Mouse (Mus musculus) myocyte (in vitro differentiated cells): ENCODE results near the gene C1qtnf5. TPM values are rescaled to one million over a fixed set of nuclear protein-coding genes. Genes with fewer than 3 reads are reported as not detected.

Experiments used
- H3K27me3 ChIP-seq: one replicate; pipeline ENCODE4 v1.6.1; 2011; ENCODE audit not compliant: control insufficient read depth, insufficient read depth, insufficient read length
- H3K36me3 ChIP-seq: one replicate; pipeline ENCODE4 v1.6.1; 2011; ENCODE audit not compliant: control insufficient read depth, insufficient read depth
- H3K4me2 ChIP-seq: one replicate; pipeline ENCODE4 v1.6.1; 2011; ENCODE audit warnings: low read depth, control low read depth
- H3K4me3 ChIP-seq: one replicate; pipeline ENCODE4 v1.5.1; 2011; ENCODE audit warnings: mild to moderate bottlenecking, control low read depth, moderate library complexity
- H3K79me2 ChIP-seq: one replicate; pipeline ENCODE4 v1.6.1; 2011; ENCODE audit not compliant: control insufficient read depth, insufficient read depth
- H3ac ChIP-seq: one replicate; pipeline ENCODE4 v1.6.1; 2011; ENCODE audit not compliant: control insufficient read depth, insufficient read length
- CEBPB ChIP-seq: IDR thresholded peaks from 2 replicates; pipeline ENCODE4 v1.6.1; 2011; ENCODE audit warnings: mild to moderate bottlenecking, moderate library complexity; ENCODE audit not compliant: poor library complexity, insufficient read depth, severe bottlenecking
- E2F4 ChIP-seq: IDR thresholded peaks from one replicate; pipeline ENCODE4 v1.6.1; 2011; ENCODE audit warnings: mild to moderate bottlenecking, control low read depth, moderate library complexity; ENCODE audit not compliant: insufficient read depth
- MAX ChIP-seq: IDR thresholded peaks from one replicate; pipeline ENCODE4 v1.6.1; 2011; ENCODE audit warnings: low read depth, mild to moderate bottlenecking, control low read depth
- MYOD1 ChIP-seq, 3 experiments: IDR thresholded peaks; one replicate each; pipeline ENCODE4 v1.6.1; 2011; ENCODE audit warnings: control low read depth in 2 of 3, low read depth in 2 of 3, mild to moderate bottlenecking in 2 of 3, moderate library complexity in 1 of 3; ENCODE audit not compliant: insufficient read length in 2 of 3, control insufficient read depth in 1 of 3
- MYOG ChIP-seq, 3 experiments: IDR thresholded peaks; one replicate each; pipeline ENCODE4 v1.6.1; 2011; ENCODE audit warnings: control low read depth in 2 of 3, low read depth in 2 of 3, mild to moderate bottlenecking in 2 of 3; ENCODE audit not compliant: insufficient read length in 2 of 3, control insufficient read depth in 1 of 3, insufficient read depth in 1 of 3
- POLR2A ChIP-seq: IDR thresholded peaks from one replicate; pipeline ENCODE4 v1.6.1; 2011; ENCODE audit warnings: low read depth, mild to moderate bottlenecking, control low read depth, moderate library complexity; ENCODE audit not compliant: insufficient read length
- POLR2AphosphoS2 ChIP-seq: IDR thresholded peaks from one replicate; pipeline ENCODE4 v1.6.1; 2011; ENCODE audit warnings: low read depth, control low read depth; ENCODE audit not compliant: insufficient read length
- REST ChIP-seq: IDR thresholded peaks from one replicate; pipeline ENCODE4 v1.6.1; 2011; ENCODE audit warnings: mild to moderate bottlenecking, control low read depth, moderate library complexity; ENCODE audit not compliant: insufficient read depth, insufficient read length
- SRF ChIP-seq: IDR thresholded peaks from one replicate; pipeline ENCODE4 v1.6.1; 2011; ENCODE audit warnings: low read depth; ENCODE audit not compliant: control insufficient read depth, insufficient read length
- TCF12 ChIP-seq: IDR thresholded peaks from one replicate; pipeline ENCODE4 v1.6.1; 2011; ENCODE audit warnings: mild to moderate bottlenecking, control low read depth; ENCODE audit not compliant: poor library complexity, insufficient read depth, severe bottlenecking
- TCF3 ChIP-seq: IDR thresholded peaks from one replicate; pipeline ENCODE4 v1.6.1; 2011; ENCODE audit warnings: low read depth, control low read depth; ENCODE audit not compliant: insufficient read length
- USF1 ChIP-seq: IDR thresholded peaks from one replicate; pipeline ENCODE4 v1.6.1; 2011; ENCODE audit warnings: low read depth, mild to moderate bottlenecking, control low read depth, moderate library complexity
- polyA plus RNA-seq: library from polyadenylated mRNA; unstranded; fragments of >200 nt; fragmentation: generic; extraction: Trizol; gene quantifications from one replicate; pipeline ENCODE4 v1.2.1, GENCODE M21; 2012; ENCODE audit warnings: missing spikeins

Gene C1qtnf5
- polyA plus RNA-seq, 1 experiment = 0.61 TPM

GRCm38 (mm10) chr9:44135731-44136411, 28.8 kb downstream of the C1qtnf5 start:
- no peak for TF ChIP-seq SRF
- TF ChIP-seq CEBPB = no peak
- no peak for TF ChIP-seq POLR2A
- no peak for TF ChIP-seq TCF12
- TF ChIP-seq POLR2AphosphoS2 = no peak
- TF ChIP-seq MYOD1 (IDR thresholded peaks at IDR 0.05; ENCODE audit: control insufficient read depth in 1 of 3, insufficient read length in 2 of 3, low read depth in 2 of 3) = no peak
- TF ChIP-seq REST = no peak
- TF ChIP-seq MYOG (IDR thresholded peaks at IDR 0.05; ENCODE audit: control insufficient read depth in 1 of 3, insufficient read depth in 1 of 3, insufficient read length in 2 of 3, low read depth in 2 of 3) = no peak
- TF ChIP-seq E2F4 = no peak
- TF ChIP-seq USF1 = no peak
- no peak for TF ChIP-seq TCF3
- TF ChIP-seq MAX = no peak
- no peaks in the 10 kb centered on the region for H3K27me3 ChIP-seq

GRCm38 (mm10) chr9:44137846-44138245, 30.8 kb downstream of the C1qtnf5 start:
- no peak overlapping the region for H3ac ChIP-seq
- TF ChIP-seq TCF12 = no peak
- TF ChIP-seq MAX = no peak
- no peaks in the 10 kb centered on the region for H3K36me3 ChIP-seq
- H3K79me2 ChIP-seq = no peaks in the 10 kb centered on the region
- H3K4me3 ChIP-seq = no peak overlapping the region
- no peak overlapping the region for H3K4me2 ChIP-seq
- no peaks in the 10 kb centered on the region for H3K27me3 ChIP-seq

More at GRCm38 (mm10) chr9:44135731-44136411, 28.8 kb downstream of the C1qtnf5 start:
- Histone ChIP-seq H3K4me2 (peak overlapping the region; percentile 94), H3K36me3 (no peaks in the 10 kb centered on the region), H3ac (no peak overlapping the region), H3K79me2 (no peaks in the 10 kb centered on the region), H3K4me3 (peak overlapping the region; percentile 24)

DNA sequence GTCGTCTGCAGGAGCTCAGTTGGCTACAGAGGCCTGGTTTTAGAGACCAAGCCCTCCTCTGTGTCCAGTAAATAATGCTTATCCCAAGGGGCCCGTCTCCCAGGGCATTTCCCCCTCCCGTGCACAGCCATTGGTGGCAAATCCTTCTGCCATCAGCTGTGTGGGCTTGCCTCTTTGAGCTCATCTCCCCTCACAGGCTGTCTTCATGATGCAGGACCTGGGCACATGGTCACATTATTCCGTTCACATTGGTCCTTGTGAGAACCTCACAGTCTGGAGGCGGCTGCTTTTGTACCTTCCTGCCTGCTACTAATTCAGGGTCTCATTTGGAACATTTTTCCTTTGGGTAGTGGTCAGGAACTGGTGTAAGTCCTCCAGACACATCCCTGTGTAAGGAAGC, 34.9 kb downstream of the C1qtnf5 start:
- Histone ChIP-seq H3K27me3 (no peaks in the 10 kb centered on the region), H3K4me2 (no peak overlapping the region), H3ac (no peak overlapping the region), H3K36me3 (peaks cover 8% of the 10 kb centered on the region), H3K79me2 (no peaks in the 10 kb centered on the region), H3K4me3 (no peak overlapping the region)
- no peak for TF ChIP-seq MAX
- TF ChIP-seq CEBPB = no peak
- TF ChIP-seq SRF = no peak
- TF ChIP-seq TCF12 = no peak
- no peak for TF ChIP-seq POLR2AphosphoS2
- no peak for TF ChIP-seq REST
- TF ChIP-seq E2F4 = no peak
- TF ChIP-seq USF1 = no peak
- TF ChIP-seq TCF3 = no peak
- TF ChIP-seq POLR2A = no peak
- no peak for TF ChIP-seq MYOD1 (IDR thresholded peaks at IDR 0.05; ENCODE audit: control insufficient read depth in 1 of 3, insufficient read length in 2 of 3, low read depth in 2 of 3)
- TF ChIP-seq MYOG (IDR thresholded peaks at IDR 0.05; ENCODE audit: control insufficient read depth in 1 of 3, insufficient read depth in 1 of 3, insufficient read length in 2 of 3, low read depth in 2 of 3) = no peak

GRCm38 (mm10) chr9:44143421-44143820, 36.4 kb downstream of the C1qtnf5 start:
- Histone ChIP-seq H3K4me2 (no peak overlapping the region), H3ac (no peak overlapping the region), H3K79me2 (no peaks in the 10 kb centered on the region), H3K27me3 (no peaks in the 10 kb centered on the region), H3K4me3 (no peak overlapping the region), H3K36me3 (peaks cover 10% of the 10 kb centered on the region)
- TF ChIP-seq E2F4 (no peak), POLR2AphosphoS2 (no peak), TCF12 (no peak), USF1 (no peak), CEBPB (no peak), MYOD1 (IDR thresholded peaks at IDR 0.05; ENCODE audit: control insufficient read depth in 1 of 3, insufficient read length in 2 of 3, low read depth in 2 of 3) (no peak), MAX (no peak), SRF (no peak), REST (no peak), MYOG (IDR thresholded peaks at IDR 0.05; ENCODE audit: control insufficient read depth in 1 of 3, insufficient read depth in 1 of 3, insufficient read length in 2 of 3, low read depth in 2 of 3) (no peak), POLR2A (no peak)

- Histone ChIP-seq H3K79me2 (no peaks in the 10 kb centered on the region), H3K36me3 (peaks cover 10% of the 10 kb centered on the region), H3ac (no peak overlapping the region), H3K4me2 (no peak overlapping the region), H3K27me3 (no peaks in the 10 kb centered on the region), H3K4me3 (no peak overlapping the region)
- TF ChIP-seq MYOG (IDR thresholded peaks at IDR 0.05; ENCODE audit: control insufficient read depth in 1 of 3, insufficient read depth in 1 of 3, insufficient read length in 2 of 3, low read depth in 2 of 3) = no peak
- no peak for TF ChIP-seq USF1
- no peak for TF ChIP-seq POLR2A
- no peak for TF ChIP-seq REST
- TF ChIP-seq POLR2AphosphoS2 = no peak
- no peak for TF ChIP-seq MAX
- TF ChIP-seq E2F4 = no peak
Measured at GRCm38 (mm10) chr9:44144023-44144717, 37.1 kb downstream of the C1qtnf5 start.
